Mouse (Mus musculus) kidney, postnatal 0 days (tissue): ENCODE measurements around the gene Spp1. TPM values are rescaled to one million over a fixed set of nuclear protein-coding genes. Genes with fewer than 3 reads are reported as not detected.
A peak's percentile ranks its signal among the peaks of the same experiment; 100 is the strongest.

Experiments used
- ATAC-seq: fragments of 200-750 bp; cut with Nextera tagmentation; replicated peaks from 2 replicates; pipeline ENCODE4 v1.8.0; 2017; ENCODE audit warnings: low read depth, moderate number of reproducible peaks, moderate TSS enrichment, moderate library complexity; ENCODE audit not compliant: low FRiP score
- DNase-seq: peaks from one replicate; pipeline ENCODE4 v3.0.0-alpha.2; 2016; ENCODE audit warnings: low spot score
- H3K27ac ChIP-seq: fragments of 300-500 bp; sonication (generic); 2 replicates; pipeline ENCODE4 v1.5.1; 2014; ENCODE audit warnings: mild to moderate bottlenecking
- H3K27me3 ChIP-seq: fragments of 300-500 bp; sonication (generic); 2 replicates; pipeline ENCODE4 v1.6.1; 2014; ENCODE audit warnings: low read length, mixed read lengths; ENCODE audit not compliant: insufficient read depth
- H3K36me3 ChIP-seq: fragments of 300-500 bp; sonication (generic); 2 replicates; pipeline ENCODE4 v1.6.1; 2014; ENCODE audit warnings: low read length, mixed read lengths; ENCODE audit not compliant: insufficient read depth
- H3K4me1 ChIP-seq: fragments of 300-500 bp; sonication (generic); replicated peaks from 2 replicates; pipeline ENCODE4 v1.6.1; 2014; ENCODE audit warnings: antibody characterized with exemption, low read length, mixed read lengths; ENCODE audit not compliant: insufficient read depth
- H3K4me2 ChIP-seq: fragments of 300-500 bp; sonication (generic); 2 replicates; pipeline ENCODE4 v1.6.1; 2014; ENCODE audit warnings: mild to moderate bottlenecking, low read length, moderate library complexity, mixed read lengths
- H3K4me3 ChIP-seq: fragments of 300-500 bp; sonication (generic); replicated peaks from 2 replicates; pipeline ENCODE4 v1.5.1; 2014; ENCODE audit warnings: low read depth, low read length
- H3K9ac ChIP-seq: fragments of 300-500 bp; sonication (generic); 2 replicates; pipeline ENCODE4 v1.6.1; 2014; ENCODE audit warnings: low read depth, low read length
- H3K9me3 ChIP-seq: fragments of 300-500 bp; sonication (generic); replicated peaks from 2 replicates; pipeline ENCODE4 v1.6.1; 2016; ENCODE audit warnings: low read length, inconsistent platforms, mixed read lengths
- CTCF ChIP-seq: IDR thresholded peaks from 2 replicates; pipeline ENCODE4 v1.5.1; 2016; ENCODE audit warnings: antibody characterized with exemption, low read depth, mild to moderate bottlenecking, moderate library complexity
- WGBS: fragments of 180-500 bp; shearing (Covaris S2); extraction: QIAGEN DNeasy Blood & Tissue Kit; methylation state at CpG from one replicate; pipeline ENCODE4 v1.1.7; 2014; 5-methylcytosine and 5-hydroxymethylcytosine counted together
- polyA plus RNA-seq: library from polyadenylated mRNA; unstranded; fragments of >200 nt; fragmentation: Nextera tagmentation; extraction: Ambion mirVana; gene quantifications from 2 replicates; pipeline ENCODE4 v1.2.1, GENCODE M21; 2015

Spp1 gene
- polyA plus RNA-seq, 1 experiment from 2014 or later = 1,587 TPM

GRCm38 (mm10) chr5:104459706-104460455 is 25.0 kb downstream of the Spp1 start:
- Histone ChIP-seq H3K4me1 (peaks cover 7% of the 10 kb centered on the region; the same call in 1 of the 2 replicates), H3K9ac (peak overlapping the region; percentile 98), H3K36me3 (peaks cover 3% of the 10 kb centered on the region; the same call in 1 of the 2 replicates), H3K4me3 (peak overlapping the region; percentile 95), H3K27me3 (no peaks in the 10 kb centered on the region), H3K27ac (peak overlapping the region; percentile 98), H3K9me3 (no peaks in the 10 kb centered on the region), H3K4me2 (peak overlapping the region; percentile 78)
- TF ChIP-seq CTCF = no peak
- WGBS = 1% methylated on average over 50 of the region's 82 CpGs
- ATAC-seq = peak; percentile 64
- DNase-seq = peak; percentile 82

GRCm38 (mm10) chr5:104460456-104460838 is 25.5 kb downstream of the Spp1 start:
- no peak for ATAC-seq
- Histone ChIP-seq H3K9ac (peak overlapping the region; percentile 98; the same call in 1 of the 2 replicates), H3K9me3 (no peaks in the 10 kb centered on the region), H3K36me3 (peaks cover 6% of the 10 kb centered on the region; the same call in 1 of the 2 replicates), H3K4me3 (peak overlapping the region; percentile 95), H3K27me3 (no peaks in the 10 kb centered on the region), H3K4me1 (peaks cover 7% of the 10 kb centered on the region; the same call in 1 of the 2 replicates), H3K27ac (peak overlapping the region; percentile 98; the same call in 1 of the 2 replicates), H3K4me2 (peak overlapping the region; percentile 78)
- 15% methylated on average over 3 of the region's 3 CpGs for WGBS
- no peak for DNase-seq
- no peak for TF ChIP-seq CTCF

GRCm38 (mm10) chr5:104460856-104461255 is 25.9 kb downstream of the Spp1 start:
- TF ChIP-seq CTCF = no peak
- ATAC-seq (no peak), DNase-seq (peak; percentile 61)
- H3K4me1 ChIP-seq = peaks cover 7% of the 10 kb centered on the region; the same call in 1 of the 2 replicates
- H3K9ac ChIP-seq = no peak overlapping the region
- H3K27me3 ChIP-seq = no peaks in the 10 kb centered on the region
- no peak overlapping the region for H3K27ac ChIP-seq
- H3K9me3 ChIP-seq = no peaks in the 10 kb centered on the region
- H3K4me3 ChIP-seq = peak overlapping the region; percentile 95
- H3K36me3 ChIP-seq = peaks cover 10% of the 10 kb centered on the region; the same call in 1 of the 2 replicates
- peak overlapping the region; percentile 78 for H3K4me2 ChIP-seq
- WGBS = 7% methylated on average over 6 of the region's 7 CpGs

GRCm38 (mm10) chr5:104465279-104465678 is 30.4 kb downstream of the Spp1 start:
- H3K4me1 ChIP-seq = no peaks in the 10 kb centered on the region
- H3K4me3 ChIP-seq = no peak overlapping the region
- peaks cover 30% of the 10 kb centered on the region for H3K36me3 ChIP-seq
- TF ChIP-seq CTCF = no peak
- H3K27me3 ChIP-seq = no peaks in the 10 kb centered on the region
- H3K4me2 ChIP-seq = no peak overlapping the region
- no peak overlapping the region for H3K27ac ChIP-seq
- 81% methylated on average over 8 of the region's 8 CpGs for WGBS
- ATAC-seq (no peak), DNase-seq (no peak)
- H3K9ac ChIP-seq = no peak overlapping the region
- H3K9me3 ChIP-seq = no peaks in the 10 kb centered on the region

GRCm38 (mm10) chr5:104465731-104466130 is 30.8 kb downstream of the Spp1 start:
- no peak overlapping the region for H3K27ac ChIP-seq
- 90% methylated on average over 12 of the region's 12 CpGs for WGBS
- H3K27me3 ChIP-seq = no peaks in the 10 kb centered on the region
- ATAC-seq (no peak), DNase-seq (no peak)
- H3K9me3 ChIP-seq = no peaks in the 10 kb centered on the region
- H3K4me1 ChIP-seq = no peaks in the 10 kb centered on the region
- peaks cover 30% of the 10 kb centered on the region for H3K36me3 ChIP-seq
- H3K4me3 ChIP-seq = no peak overlapping the region
- no peak for TF ChIP-seq CTCF
- no peak overlapping the region for H3K9ac ChIP-seq
- H3K4me2 ChIP-seq = no peak overlapping the region

- no peak overlapping the region for H3K4me3 ChIP-seq
- H3K9me3 ChIP-seq = no peaks in the 10 kb centered on the region
- H3K9ac ChIP-seq = no peak overlapping the region
- no peak for TF ChIP-seq CTCF
- H3K27me3 ChIP-seq = no peaks in the 10 kb centered on the region
- no peak overlapping the region for H3K27ac ChIP-seq
- DNase-seq (no peak), ATAC-seq (no peak)
- peaks cover 33% of the 10 kb centered on the region for H3K36me3 ChIP-seq
- no peaks in the 10 kb centered on the region for H3K4me1 ChIP-seq
- no peak overlapping the region for H3K4me2 ChIP-seq
- WGBS = 89% methylated on average over 16 of the region's 16 CpGs
These were observed 31.9 kb downstream of the Spp1 start for GRCm38 (mm10) chr5:104466816-104467215.
